Mouse (Mus musculus): ENCODE measurements at regions not wholly inside any gene's neighbourhood (a gene's known extent, or its start where the extent isn't known, plus 50 kb on each side); places are given as distances from the start of the nearest gene placed in this dataset.

GRCm38 (mm10) chr13:51293047-51293446 lies 115.4 kb upstream of the S1pr3 start:
- TF ChIP-seq CTCF (IDR thresholded peaks at IDR 0.05; ENCODE audit: insufficient read depth, low read length) (no peak), POLR2A (IDR thresholded peaks at IDR 0.05; ENCODE audit: borderline replicate concordance, extremely low read depth, low read depth, low read length) (no peak)
